Mouse (Mus musculus) olfactory bulb, adult 2 months (tissue): ENCODE measurements at regions not wholly inside any gene's neighbourhood (a gene's known extent, or its start where the extent isn't known, plus 50 kb on each side); places are given as distances from the start of the nearest gene placed in this dataset.

Source experiments
- CTCF ChIP-seq: fragments of 200-500 bp; IDR thresholded peaks from 2 replicates; pipeline ENCODE4 v1.5.1; 2012; ENCODE audit warnings: low read depth, mild to moderate bottlenecking, low read length, moderate library complexity; ENCODE audit not compliant: insufficient read depth
- POLR2A ChIP-seq: fragments of 200-500 bp; IDR thresholded peaks from 2 replicates; pipeline ENCODE4 v1.6.1; 2012; ENCODE audit warnings: mild to moderate bottlenecking, low read depth, low read length, moderate library complexity; ENCODE audit not compliant: insufficient read depth

DNA sequence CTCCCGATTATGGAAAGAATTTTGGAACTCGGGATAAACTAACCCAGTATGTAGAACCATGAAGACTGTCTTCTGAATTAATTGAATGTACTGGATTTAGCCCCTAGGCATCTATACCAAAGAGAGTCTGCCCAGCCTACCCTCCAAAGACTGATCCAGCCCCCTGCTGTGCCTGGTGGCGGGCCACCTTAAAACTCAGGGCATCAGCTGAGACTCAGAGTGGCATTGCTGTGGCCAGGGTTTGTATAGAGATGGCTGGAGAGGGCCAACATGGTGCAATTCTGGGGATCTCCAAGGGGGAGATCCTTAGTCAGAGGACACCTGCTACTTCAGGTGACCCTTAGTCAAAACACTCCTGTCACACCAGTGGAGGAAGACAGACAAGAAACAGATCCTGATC is 58.6 kb upstream of the Ppara start:
- TF ChIP-seq CTCF (no peak), POLR2A (no peak)
